In genomic region chr11:46629211-46629795, GRCm38 (mm10) we compare ENCODE assay signal across 24 mouse cellular contexts. TPM values are rescaled to one million over a fixed set of nuclear protein-coding genes. Genes with fewer than 3 reads are reported as not detected.
"Had no signal": no experiment of that assay in that cellular context is flagged by ENCODE, and none has a peak within 500 bp of the region (broad histone marks: within the 10 kb centered on the region; RNA-seq: fewer than 3 reads in every experiment).

TSS of gene Dppa1 (minus strand) at chr11:46629261.

- H3K36me3 ChIP-seq: kidney, embryonic 15.5 days; limb, embryonic 12.5 days; liver, embryonic 13.5 days; midbrain, embryonic 12.5 days; midbrain, embryonic 15.5 days; neural tube, embryonic 12.5 days; neural tube, embryonic 15.5 days; stomach, embryonic 15.5 days had no signal

- DNase-seq: kidney, adult 11 months; kidney, adult 8-10 months; kidney, postnatal 10 days; kidney, postnatal 4 days; liver, embryonic 13.5 days; lung, adult 2 months; lung, postnatal 14 days; lung, postnatal 4 days; right cerebral cortex, adult 18-20 months; right cerebral cortex, postnatal 14 days; right cerebral cortex, postnatal 4 days; thymus, adult 18-20 months; thymus, postnatal 36 days had no signal

- H3K9ac ChIP-seq: kidney, embryonic 15.5 days; limb, embryonic 12.5 days; liver, embryonic 13.5 days; midbrain, embryonic 12.5 days; midbrain, embryonic 15.5 days; neural tube, embryonic 12.5 days; neural tube, embryonic 15.5 days; stomach, embryonic 15.5 days had no signal

- H3K4me2 ChIP-seq: kidney, embryonic 15.5 days; limb, embryonic 12.5 days; liver, embryonic 13.5 days; midbrain, embryonic 12.5 days; midbrain, embryonic 15.5 days; neural tube, embryonic 12.5 days; neural tube, embryonic 15.5 days; stomach, embryonic 15.5 days had no signal

- H3K27ac ChIP-seq: kidney, embryonic 15.5 days; limb, embryonic 12.5 days; liver, embryonic 13.5 days; midbrain, embryonic 12.5 days; midbrain, embryonic 15.5 days; neural tube, embryonic 12.5 days; neural tube, embryonic 15.5 days; stomach, embryonic 15.5 days had no signal

- H3K4me3 ChIP-seq: kidney, embryonic 15.5 days; limb, embryonic 12.5 days; liver, embryonic 13.5 days; midbrain, embryonic 12.5 days; midbrain, embryonic 15.5 days; neural tube, embryonic 12.5 days; neural tube, embryonic 15.5 days; stomach, embryonic 15.5 days had no signal

- H3K9me3 ChIP-seq: kidney, embryonic 15.5 days; limb, embryonic 12.5 days; liver, embryonic 13.5 days; midbrain, embryonic 12.5 days; midbrain, embryonic 15.5 days; neural tube, embryonic 12.5 days; neural tube, embryonic 15.5 days; stomach, embryonic 15.5 days had no signal

- H3K4me1 ChIP-seq: kidney, embryonic 15.5 days; liver, embryonic 13.5 days; midbrain, embryonic 12.5 days; midbrain, embryonic 15.5 days; neural tube, embryonic 12.5 days; neural tube, embryonic 15.5 days; stomach, embryonic 15.5 days had no signal

- ATAC-seq: midbrain, embryonic 15.5 days had no signal

- H3K27me3 ChIP-seq: kidney, embryonic 15.5 days; limb, embryonic 12.5 days; liver, embryonic 13.5 days; midbrain, embryonic 12.5 days; midbrain, embryonic 15.5 days; neural tube, embryonic 12.5 days; neural tube, embryonic 15.5 days; stomach, embryonic 15.5 days had no signal

RNA-seq across cellular contexts. Expression of gene Dppa1, which starts in this region (rescaled TPM):
- polyA plus RNA-seq: kidney, embryonic 15.5 days; limb, embryonic 12.5 days; liver, adult 2 months; liver, embryonic 13.5 days; liver, embryonic 16.5 days; lung, adult 2 months; lung, embryonic 16.5 days; midbrain, embryonic 12.5 days; midbrain, embryonic 15.5 days; neural tube, embryonic 12.5 days; neural tube, embryonic 15.5 days; stomach, embryonic 15.5 days; urinary bladder, adult 2 months had no signal
